25 mouse cellular contexts compared by ENCODE assay signal in genomic region chr16:87971911-87972310, GRCm38 (mm10).
DNase-seq lines count a peak whose midpoint lies in the region; ATAC-seq and TF ChIP-seq lines count a peak whose summit lies in the region.
"Had no signal": no experiment of that assay in that cellular context is flagged by ENCODE, and none has a peak within 500 bp of the region (broad histone marks: within the 10 kb centered on the region; RNA-seq: fewer than 3 reads in every experiment).

No protein-coding gene starts in this region.

- 0 out of 2 replicates have a peak, but pooled peaks have one; percentile 7 for ATAC-seq in forebrain, embryonic 15.5 days (replicated peaks)
- no peak for ATAC-seq in forebrain, embryonic 16.5 days
- ATAC-seq in hindbrain, postnatal 0 days = no peak
- no peak for ATAC-seq in hindbrain, embryonic 11.5 days (ENCODE audit: low FRiP score)
- no peak for ATAC-seq in midbrain, embryonic 11.5 days (ENCODE audit: low FRiP score)
- ATAC-seq in midbrain, embryonic 16.5 days = no peak
- ATAC-seq: activated CD4-positive, CD25-positive, alpha-beta regulatory T cell, adult 4 months; intestine, embryonic 15.5 days had no signal

- H3K4me2 ChIP-seq in forebrain, embryonic 15.5 days (replicated peaks) = no peak overlapping the region
- H3K4me2 ChIP-seq in forebrain, embryonic 16.5 days (ENCODE audit: low read length) = no peak overlapping the region
- no peak overlapping the region for H3K4me2 ChIP-seq in hindbrain, postnatal 0 days (ENCODE audit: low read depth, low read length)
- no peak overlapping the region for H3K4me2 ChIP-seq in hindbrain, embryonic 11.5 days (replicated peaks; ENCODE audit: low read depth, low read length)
- no peak overlapping the region for H3K4me2 ChIP-seq in midbrain, embryonic 11.5 days
- no peak overlapping the region for H3K4me2 ChIP-seq in midbrain, embryonic 16.5 days (ENCODE audit: low read length)
- H3K4me2 ChIP-seq: embryonic facial prominence, embryonic 12.5 days; embryonic facial prominence, embryonic 15.5 days; heart, embryonic 12.5 days; heart, embryonic 15.5 days; intestine, embryonic 15.5 days had no signal

- no peak overlapping the region for H3K9ac ChIP-seq in forebrain, embryonic 15.5 days (replicated peaks)
- H3K9ac ChIP-seq in forebrain, embryonic 16.5 days (replicated peaks; ENCODE audit: low read depth, low read length) = no peak overlapping the region
- H3K9ac ChIP-seq in hindbrain, postnatal 0 days (replicated peaks; ENCODE audit: low read length) = no peak overlapping the region
- no peak overlapping the region for H3K9ac ChIP-seq in hindbrain, embryonic 11.5 days (ENCODE audit: low read depth, low read length)
- no peak overlapping the region for H3K9ac ChIP-seq in midbrain, embryonic 11.5 days (ENCODE audit: low read length)
- no peak overlapping the region for H3K9ac ChIP-seq in midbrain, embryonic 16.5 days (ENCODE audit: low read depth, low read length)
- H3K9ac ChIP-seq: embryonic facial prominence, embryonic 12.5 days; embryonic facial prominence, embryonic 15.5 days; heart, embryonic 12.5 days; heart, embryonic 15.5 days; intestine, embryonic 15.5 days had no signal

- H3K27me3 ChIP-seq in forebrain, embryonic 15.5 days = no peaks in the 10 kb centered on the region
- no peaks in the 10 kb centered on the region for H3K27me3 ChIP-seq in forebrain, embryonic 16.5 days (replicated peaks; ENCODE audit: control insufficient read depth, insufficient read depth, low read length)
- no peaks in the 10 kb centered on the region for H3K27me3 ChIP-seq in hindbrain, postnatal 0 days (ENCODE audit: insufficient read depth, low read length)
- H3K27me3 ChIP-seq in hindbrain, embryonic 11.5 days (ENCODE audit: control insufficient read depth, insufficient read depth, low read length) = no peaks in the 10 kb centered on the region
- no peaks in the 10 kb centered on the region for H3K27me3 ChIP-seq in midbrain, embryonic 11.5 days (ENCODE audit: control insufficient read depth, insufficient read depth, low read length)
- H3K27me3 ChIP-seq in midbrain, embryonic 16.5 days (ENCODE audit: control insufficient read depth, insufficient read depth, low read depth, low read length) = no peaks in the 10 kb centered on the region
- H3K27me3 ChIP-seq: embryonic facial prominence, embryonic 12.5 days; embryonic facial prominence, embryonic 15.5 days; heart, embryonic 12.5 days; heart, embryonic 15.5 days; intestine, embryonic 15.5 days had no signal

- peak; percentile 10 for DNase-seq in hindbrain, postnatal 0 days (ENCODE audit: low spot score)
- DNase-seq in hindbrain, embryonic 11.5 days (ENCODE audit: low spot score) = no peak
- peak; percentile 41 for DNase-seq in midbrain, embryonic 11.5 days (ENCODE audit: low spot score, missing footprints)
- DNase-seq in embryo, embryonic 10.5 days (ENCODE audit: low spot score) = no peak
- DNase-seq: adrenal gland, adult 8-10 months; adrenal gland, postnatal 25 days; B cell, adult 2 months; cerebellum, adult 18-20 months; cerebellum, adult 9-10 months; cerebellum, postnatal 14 days; gastrocnemius, postnatal 25 days; heart, adult 18-20 months; heart, postnatal 10 days; heart, postnatal 36 days; kidney, adult 11 months had no signal

- H3K36me3 ChIP-seq in forebrain, embryonic 15.5 days = no peaks in the 10 kb centered on the region
- H3K36me3 ChIP-seq in forebrain, embryonic 16.5 days (ENCODE audit: control insufficient read depth, insufficient read depth) = no peaks in the 10 kb centered on the region
- H3K36me3 ChIP-seq in hindbrain, postnatal 0 days (ENCODE audit: insufficient read depth, low read length) = no peaks in the 10 kb centered on the region
- no peaks in the 10 kb centered on the region for H3K36me3 ChIP-seq in hindbrain, embryonic 11.5 days (ENCODE audit: control insufficient read depth, insufficient read depth, low read length)
- H3K36me3 ChIP-seq in midbrain, embryonic 11.5 days (ENCODE audit: control insufficient read depth, insufficient read depth, low read length) = no peaks in the 10 kb centered on the region
- no peaks in the 10 kb centered on the region for H3K36me3 ChIP-seq in midbrain, embryonic 16.5 days (ENCODE audit: control insufficient read depth, insufficient read depth, low read length)
- H3K36me3 ChIP-seq: embryonic facial prominence, embryonic 12.5 days; embryonic facial prominence, embryonic 15.5 days; heart, embryonic 12.5 days; heart, embryonic 15.5 days; hindbrain, embryonic 10.5 days; intestine, embryonic 15.5 days had no signal

- H3K9me3 ChIP-seq in forebrain, embryonic 15.5 days = no peaks in the 10 kb centered on the region
- H3K9me3 ChIP-seq in forebrain, embryonic 16.5 days (ENCODE audit: control insufficient read depth, low read length) = 0 out of 2 replicates have a peak, but pooled peaks cover 2% of the 10 kb centered on the region
- no peaks in the 10 kb centered on the region for H3K9me3 ChIP-seq in hindbrain, postnatal 0 days (ENCODE audit: low read length)
- H3K9me3 ChIP-seq in hindbrain, embryonic 11.5 days (ENCODE audit: control insufficient read depth, low read length) = no peaks in the 10 kb centered on the region
- H3K9me3 ChIP-seq in midbrain, embryonic 11.5 days (ENCODE audit: control insufficient read depth, low read length) = no peaks in the 10 kb centered on the region
- no peaks in the 10 kb centered on the region for H3K9me3 ChIP-seq in midbrain, embryonic 16.5 days (replicated peaks; ENCODE audit: control insufficient read depth, low read length, poor library complexity, severe bottlenecking)
- H3K9me3 ChIP-seq: embryonic facial prominence, embryonic 12.5 days; embryonic facial prominence, embryonic 15.5 days; heart, embryonic 12.5 days; heart, embryonic 15.5 days; hindbrain, embryonic 10.5 days; intestine, embryonic 15.5 days had no signal

- 46% methylated on average over 6 of the region's 6 CpGs for WGBS in forebrain, embryonic 15.5 days
- 45% methylated on average over 6 of the region's 6 CpGs for WGBS in forebrain, embryonic 16.5 days
- WGBS in hindbrain, postnatal 0 days = 53% methylated on average over 6 of the region's 6 CpGs
- whole genome bisulfite sequencing in hindbrain, embryonic 11.5 days = 85% methylated on average over 6 of the region's 6 CpGs
- 81% methylated on average over 6 of the region's 6 CpGs for WGBS in midbrain, embryonic 11.5 days
- 65% methylated on average over 6 of the region's 6 CpGs for WGBS in midbrain, embryonic 16.5 days

- no peak overlapping the region for H3K4me3 ChIP-seq in forebrain, embryonic 15.5 days
- H3K4me3 ChIP-seq in forebrain, embryonic 16.5 days (replicated peaks; ENCODE audit: low read length) = no peak overlapping the region
- no peak overlapping the region for H3K4me3 ChIP-seq in hindbrain, postnatal 0 days (ENCODE audit: low read length)
- H3K4me3 ChIP-seq in hindbrain, embryonic 11.5 days (ENCODE audit: low read depth, low read length) = no peak overlapping the region
- H3K4me3 ChIP-seq in midbrain, embryonic 11.5 days (ENCODE audit: low read depth, low read length) = no peak overlapping the region
- H3K4me3 ChIP-seq in midbrain, embryonic 16.5 days (ENCODE audit: low read depth, low read length) = no peak overlapping the region
- H3K4me3 ChIP-seq: embryonic facial prominence, embryonic 12.5 days; embryonic facial prominence, embryonic 15.5 days; heart, embryonic 12.5 days; heart, embryonic 15.5 days; hindbrain, embryonic 10.5 days; intestine, embryonic 15.5 days had no signal

- TF ChIP-seq CTCF in hindbrain, postnatal 0 days (IDR thresholded peaks at IDR 0.05; ENCODE audit: low read depth) = no peak

- no peak overlapping the region for H3K27ac ChIP-seq in forebrain, embryonic 15.5 days (replicated peaks)
- no peak overlapping the region for H3K27ac ChIP-seq in forebrain, embryonic 16.5 days (ENCODE audit: low read length)
- no peak overlapping the region for H3K27ac ChIP-seq in hindbrain, postnatal 0 days
- no peak overlapping the region for H3K27ac ChIP-seq in hindbrain, embryonic 11.5 days (ENCODE audit: low read depth, low read length)
- H3K27ac ChIP-seq in midbrain, embryonic 11.5 days (ENCODE audit: low read depth, low read length) = no peak overlapping the region
- H3K27ac ChIP-seq in midbrain, embryonic 16.5 days (ENCODE audit: low read length) = no peak overlapping the region
- H3K27ac ChIP-seq: embryonic facial prominence, embryonic 12.5 days; embryonic facial prominence, embryonic 15.5 days; heart, embryonic 15.5 days; hindbrain, embryonic 10.5 days; intestine, embryonic 15.5 days had no signal

- H3K4me1 ChIP-seq in forebrain, embryonic 15.5 days = peaks cover 18% of the 10 kb centered on the region
- H3K4me1 ChIP-seq in forebrain, embryonic 16.5 days (replicated peaks; ENCODE audit: control insufficient read depth, insufficient read depth, low read length) = peaks cover 9% of the 10 kb centered on the region
- no peaks in the 10 kb centered on the region for H3K4me1 ChIP-seq in hindbrain, postnatal 0 days (ENCODE audit: insufficient read depth, low read length)
- no peaks in the 10 kb centered on the region for H3K4me1 ChIP-seq in hindbrain, embryonic 11.5 days (replicated peaks; ENCODE audit: control insufficient read depth, insufficient read depth, low read length)
- H3K4me1 ChIP-seq in midbrain, embryonic 11.5 days (ENCODE audit: control insufficient read depth, insufficient read depth, low read length) = no peaks in the 10 kb centered on the region
- H3K4me1 ChIP-seq in midbrain, embryonic 16.5 days (ENCODE audit: control insufficient read depth, insufficient read depth, low read length) = no peaks in the 10 kb centered on the region
- H3K4me1 ChIP-seq: embryonic facial prominence, embryonic 12.5 days; embryonic facial prominence, embryonic 15.5 days; heart, embryonic 12.5 days; heart, embryonic 15.5 days; hindbrain, embryonic 10.5 days; intestine, embryonic 15.5 days had no signal

Comparison
In these comparisons a context has a peak if more than half of its experiments do, and no peak if none do; other contexts are left out.
1. DNase-seq: peak in hindbrain, postnatal 0 days (single experiment) and midbrain, embryonic 11.5 days (single experiment); none in hindbrain, embryonic 11.5 days (single experiment) and embryo, embryonic 10.5 days (single experiment).